Mouse (Mus musculus) megakaryocyte progenitor cell, adult 5-6 weeks (primary cell): ENCODE data around the gene Mvb12b. TPM values are rescaled to one million over a fixed set of nuclear protein-coding genes. Genes with fewer than 3 reads are reported as not detected.

Experiments used
- ATAC-seq: replicated peaks from 2 replicates; pipeline ENCODE4 v1.8.0; 2016; ENCODE audit warnings: mild to moderate bottlenecking, moderate TSS enrichment, inconsistent platforms; ENCODE audit not compliant: poor library complexity
- total RNA-seq, 2 experiments: library from RNA; stranded (forward) in 1 of 2; stranded (reverse) in 1 of 2; fragments of 157-497, 149-512 nt in 1 of 2; fragments of 200-1000 nt in 1 of 2; gene quantifications; 2 replicates each; pipeline versions ENCODE4 v1.2.3 to v1.2.4; 2015 to 2017

Mvb12b gene
- total RNA-seq, 2 experiments from 2014 or later: 12.9 to 37.1 TPM

GRCm38 (mm10) chr2:33745724-33746123 lies 142.0 kb downstream of the Mvb12b start:
- no peak for ATAC-seq

GRCm38 (mm10) chr2:33737128-33737527 lies 150.6 kb downstream of the Mvb12b start:
- no peak for ATAC-seq

- ATAC-seq: peak; percentile 85
These were observed 151.0 kb downstream of the Mvb12b start for GRCm38 (mm10) chr2:33736722-33737121.

- peak; percentile 86 for ATAC-seq
These were observed 152.8 kb downstream of the Mvb12b start for GRCm38 (mm10) chr2:33734781-33735485.

- ATAC-seq: no peak
These were observed 158.0 kb downstream of the Mvb12b start for GRCm38 (mm10) chr2:33729701-33730100.

- peak; percentile 50 for ATAC-seq
These were observed 160.5 kb downstream of the Mvb12b start for GRCm38 (mm10) chr2:33727199-33727598.

- ATAC-seq: no peak
These were observed 167.3 kb downstream of the Mvb12b start for GRCm38 (mm10) chr2:33720380-33720898.

- ATAC-seq: no peak
These were observed 168.2 kb downstream of the Mvb12b start for GRCm38 (mm10) chr2:33719339-33720066.

- no peak for ATAC-seq
These were observed 169.2 kb downstream of the Mvb12b start for GRCm38 (mm10) chr2:33718561-33718960.

GRCm38 (mm10) chr2:33717821-33718351 lies 169.9 kb downstream of the Mvb12b start:
- ATAC-seq: no peak

- no peak for ATAC-seq
These were observed 170.4 kb downstream of the Mvb12b start for GRCm38 (mm10) chr2:33717378-33717777.

- no peak for ATAC-seq
These were observed 170.9 kb downstream of the Mvb12b start for GRCm38 (mm10) chr2:33716878-33717277.

- no peak for ATAC-seq
These were observed 172.8 kb downstream of the Mvb12b start for GRCm38 (mm10) chr2:33714932-33715331.

- no peak for ATAC-seq
These were observed 174.0 kb downstream of the Mvb12b start for GRCm38 (mm10) chr2:33713580-33714260.

GRCm38 (mm10) chr2:33712811-33713210 lies 174.9 kb downstream of the Mvb12b start:
- no peak for ATAC-seq

- ATAC-seq: no peak
These were observed 178.9 kb downstream of the Mvb12b start for GRCm38 (mm10) chr2:33708831-33709230.

- ATAC-seq: no peak
These were observed 179.7 kb downstream of the Mvb12b start for GRCm38 (mm10) chr2:33708096-33708495.

GRCm38 (mm10) chr2:33706403-33706802 lies 181.3 kb downstream of the Mvb12b start:
- ATAC-seq: no peak

GRCm38 (mm10) chr2:33705687-33706320 lies 181.9 kb downstream of the Mvb12b start:
- no peak for ATAC-seq

GRCm38 (mm10) chr2:33703286-33703685 lies 184.5 kb downstream of the Mvb12b start:
- ATAC-seq: no peak

GRCm38 (mm10) chr2:33702705-33703104 lies 185.0 kb downstream of the Mvb12b start:
- ATAC-seq: no peak
